In the genomic region with DNA sequence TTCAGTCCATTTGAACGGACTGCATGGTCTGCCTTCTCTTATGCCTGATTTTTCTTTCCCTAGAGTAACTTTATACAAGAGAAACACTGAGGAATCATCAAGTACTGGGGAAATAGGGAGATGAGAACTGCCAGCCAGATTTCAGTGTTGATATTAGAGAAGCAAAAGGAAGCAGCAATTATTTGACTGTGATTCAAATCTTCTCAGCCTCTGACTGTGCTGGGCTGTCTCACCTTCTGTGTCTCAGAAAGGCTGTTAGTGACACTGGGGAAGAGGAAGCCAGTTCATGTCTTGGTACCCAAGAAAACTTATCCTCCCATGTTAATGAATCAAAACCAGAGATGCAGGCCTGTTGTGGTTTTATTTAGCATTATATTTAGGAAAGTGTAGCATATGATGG, we compare ENCODE assay signal across 27 mouse cellular contexts. TPM values are rescaled to one million over a fixed set of nuclear protein-coding genes. Genes with fewer than 3 reads are reported as not detected.
"Had no signal": no experiment of that assay in that cellular context is flagged by ENCODE, and none has a peak within 500 bp of the region (broad histone marks: within the 10 kb centered on the region; RNA-seq: fewer than 3 reads in every experiment).

No protein-coding gene starts in this region.

- ATAC-seq: liver, postnatal 0 days; midbrain, embryonic 13.5 days had no signal

- H3K9ac ChIP-seq: kidney, embryonic 15.5 days; limb, embryonic 12.5 days; limb, embryonic 15.5 days; liver, embryonic 14.5 days; liver, postnatal 0 days; lung, embryonic 14.5 days; midbrain, embryonic 13.5 days; stomach, embryonic 15.5 days had no signal

- H3K4me2 ChIP-seq: kidney, embryonic 15.5 days; limb, embryonic 12.5 days; limb, embryonic 15.5 days; liver, embryonic 11.5 days; lung, embryonic 14.5 days; midbrain, embryonic 13.5 days; stomach, embryonic 15.5 days had no signal

- H3K4me1 ChIP-seq: kidney, embryonic 15.5 days; limb, embryonic 12.5 days; limb, embryonic 15.5 days; megakaryocyte, embryonic 14.5 days; midbrain, embryonic 10.5 days; midbrain, embryonic 13.5 days; stomach, embryonic 15.5 days had no signal

- H3K27ac ChIP-seq: kidney, embryonic 15.5 days; left cerebral cortex, adult 2 months; limb, embryonic 12.5 days; limb, embryonic 15.5 days; liver, embryonic 14.5 days; midbrain, embryonic 10.5 days; midbrain, embryonic 13.5 days; stomach, embryonic 15.5 days had no signal

- H3K36me3 ChIP-seq: kidney, embryonic 15.5 days; limb, embryonic 12.5 days; limb, embryonic 15.5 days; midbrain, embryonic 10.5 days; midbrain, embryonic 13.5 days; stomach, embryonic 15.5 days had no signal

- H3K9me3 ChIP-seq: kidney, embryonic 15.5 days; limb, embryonic 12.5 days; limb, embryonic 15.5 days; megakaryocyte, embryonic 14.5 days; midbrain, embryonic 10.5 days; midbrain, embryonic 13.5 days; stomach, embryonic 15.5 days had no signal

- H3K27me3 ChIP-seq: kidney, embryonic 15.5 days; limb, embryonic 12.5 days; limb, embryonic 15.5 days; megakaryocyte, embryonic 14.5 days; midbrain, embryonic 13.5 days; stomach, embryonic 15.5 days had no signal

- DNase-seq: kidney, adult 8-10 months; kidney, postnatal 10 days; kidney, postnatal 36 days; layer of hippocampus, postnatal 36 days; left cerebral cortex, postnatal 4 days; liver, postnatal 0 days; lung, embryonic 14.5 days; lung, postnatal 10 days; lung, postnatal 36 days; right cerebral cortex, adult 18-20 months; right cerebral cortex, postnatal 14 days; spleen, adult 18-20 months; thymus, postnatal 25 days had no signal

- H3K4me3 ChIP-seq: kidney, embryonic 15.5 days; left cerebral cortex, adult 2 months; limb, embryonic 12.5 days; limb, embryonic 15.5 days; megakaryocyte, embryonic 14.5 days; midbrain, embryonic 10.5 days; midbrain, embryonic 13.5 days; stomach, embryonic 15.5 days had no signal

RNA-seq across cellular contexts. Expression of a gene that starts 14.8 kb away (rescaled TPM):
- polyA plus RNA-seq: kidney, embryonic 15.5 days; limb, embryonic 12.5 days; limb, embryonic 15.5 days; liver, embryonic 11.5 days; liver, embryonic 14.5 days; liver, postnatal 0 days; lung, embryonic 14.5 days; midbrain, embryonic 10.5 days; midbrain, embryonic 13.5 days; midbrain, postnatal 0 days; neural tube, embryonic 11.5 days; neural tube, embryonic 14.5 days; stomach, embryonic 15.5 days; thymus, postnatal 0 days had no signal
